Mouse (Mus musculus): ENCODE results near the gene Olfr572. TPM values are rescaled to one million over a fixed set of nuclear protein-coding genes. Genes with fewer than 3 reads are reported as not detected.

Olfr572 gene
- polyA plus RNA-seq, 1 experiment = not detected

DNA sequence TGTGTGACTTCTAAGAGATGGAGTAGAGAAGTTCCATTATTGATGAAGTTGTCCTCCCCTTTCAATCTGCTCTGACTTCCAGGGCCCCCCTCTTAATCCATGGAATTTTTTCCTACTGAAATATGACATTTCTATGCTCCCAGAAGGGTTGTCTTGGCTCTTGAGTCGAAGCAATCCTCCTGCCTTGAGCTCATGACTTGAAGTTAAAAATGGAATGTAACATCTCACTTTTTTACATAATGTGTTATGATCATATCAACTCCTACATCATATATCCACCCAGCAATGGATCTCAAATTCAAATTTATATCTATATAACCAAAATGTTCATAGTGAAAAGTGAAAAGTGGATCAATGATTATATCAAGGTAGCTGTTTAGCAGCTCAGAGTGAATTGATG lies 50.2 kb downstream of the Olfr572 start:
- no peak overlapping the region for H3K27ac ChIP-seq (ENCODE audit: control insufficient read depth, insufficient read depth, low read depth, low read length)
- TF ChIP-seq CTCF (IDR thresholded peaks at IDR 0.05; ENCODE audit: control insufficient read depth, insufficient read depth, insufficient replicate concordance, low read depth, low read length) = no peak
- TF ChIP-seq POLR2A (IDR thresholded peaks at IDR 0.05; ENCODE audit: control insufficient read depth, low read depth, low read length) = no peak
- no peaks in the 10 kb centered on the region for H3K36me3 ChIP-seq (ENCODE audit: control insufficient read depth, insufficient read depth, low read length)
- H3K4me1 ChIP-seq (ENCODE audit: control insufficient read depth, insufficient read depth, low read length) = no peaks in the 10 kb centered on the region
- H3K27me3 ChIP-seq (ENCODE audit: control insufficient read depth, insufficient read depth, low read length) = no peaks in the 10 kb centered on the region
- no peak overlapping the region for H3K4me3 ChIP-seq (ENCODE audit: control insufficient read depth, low read depth, low read length)

GRCm38 (mm10) chr7:102975843-102976242 lies 51.6 kb downstream of the Olfr572 start, which contains the start of gene Olfr577:
TSS of gene Olfr577 (minus strand) at chr7:102975943.
- Histone ChIP-seq H3K4me1 (ENCODE audit: control insufficient read depth, insufficient read depth, low read length) (no peaks in the 10 kb centered on the region), H3K27me3 (ENCODE audit: control insufficient read depth, insufficient read depth, low read length) (no peaks in the 10 kb centered on the region), H3K27ac (ENCODE audit: control insufficient read depth, insufficient read depth, low read depth, low read length) (no peak within 1 kb of the TSS), H3K36me3 (ENCODE audit: control insufficient read depth, insufficient read depth, low read length) (no peaks in the 10 kb centered on the region), H3K4me3 (ENCODE audit: control insufficient read depth, low read depth, low read length) (no peak within 1 kb of the TSS)
- TF ChIP-seq CTCF (IDR thresholded peaks at IDR 0.05; ENCODE audit: control insufficient read depth, insufficient read depth, insufficient replicate concordance, low read depth, low read length) = no peak
- no peak for TF ChIP-seq POLR2A (IDR thresholded peaks at IDR 0.05; ENCODE audit: control insufficient read depth, low read depth, low read length)

Other genes with a start within 250 kb of the Olfr572 start
- gene Trim68, start 237.1 kb upstream of the Olfr572 start, polyA plus RNA-seq (2012; rRNA removed) = 6.0 and 8.3 TPM in 2 replicates
- 0.10 TPM in 1 of 2 replicates, not detected in the other for gene Olfr557, start 228.5 kb upstream of the Olfr572 start, polyA plus RNA-seq (2012; rRNA removed)
- gene Olfr558, start 222.2 kb upstream of the Olfr572 start, polyA plus RNA-seq (2012; rRNA removed) = 0.19 and 0.25 TPM in 2 replicates
- 0.25 and 0.47 TPM in 2 replicates for gene Olfr33, start 205.3 kb upstream of the Olfr572 start, polyA plus RNA-seq (2012; rRNA removed)
- not detected in 2 replicates for gene Olfr559, start 196.9 kb upstream of the Olfr572 start, polyA plus RNA-seq (2012; rRNA removed)
- not detected in 2 replicates for gene Olfr560, start 165.0 kb upstream of the Olfr572 start, polyA plus RNA-seq (2012; rRNA removed)
- 1.1 and 1.3 TPM in 2 replicates for gene Olfr78, start 164.9 kb upstream of the Olfr572 start, polyA plus RNA-seq (2012; rRNA removed)
- gene Olfr561, start 153.2 kb upstream of the Olfr572 start, polyA plus RNA-seq (2012; rRNA removed) = not detected in 2 replicates
- not detected in 2 replicates for gene Olfr564, start 120.9 kb upstream of the Olfr572 start, polyA plus RNA-seq (2012; rRNA removed)
- gene Olfr566, start 65.6 kb upstream of the Olfr572 start, polyA plus RNA-seq (2012; rRNA removed) = not detected in 2 replicates
- 0.26 and 0.59 TPM in 2 replicates for gene Olfr568, start 47.3 kb upstream of the Olfr572 start, polyA plus RNA-seq (2012; rRNA removed)
- gene Olfr569, start 33.5 kb upstream of the Olfr572 start, polyA plus RNA-seq (2012; rRNA removed) = not detected in 2 replicates
- 0.23 TPM in 1 of 2 replicates, not detected in the other for gene Olfr570, start 29.8 kb upstream of the Olfr572 start, polyA plus RNA-seq (2012; rRNA removed)
- gene Olfr571, start 6.9 kb upstream of the Olfr572 start, polyA plus RNA-seq (2012; rRNA removed) = not detected in 2 replicates
- gene Olfr573-ps1, start 18.2 kb downstream of the Olfr572 start, polyA plus RNA-seq (2012; rRNA removed) = not detected in 2 replicates
- gene Olfr574, start 24.1 kb downstream of the Olfr572 start, polyA plus RNA-seq (2012; rRNA removed) = not detected in 2 replicates
- gene Olfr575, start 34.4 kb downstream of the Olfr572 start, polyA plus RNA-seq (2012; rRNA removed) = not detected in 2 replicates
- not detected in 2 replicates for gene Olfr576, start 38.3 kb downstream of the Olfr572 start, polyA plus RNA-seq (2012; rRNA removed)
- not detected in 2 replicates for gene Olfr577, start 51.5 kb downstream of the Olfr572 start, polyA plus RNA-seq (2012; rRNA removed)
- not detected in 2 replicates for gene Olfr578, start 64.9 kb downstream of the Olfr572 start, polyA plus RNA-seq (2012; rRNA removed)
- not detected in 2 replicates for gene Olfr582, start 113.6 kb downstream of the Olfr572 start, polyA plus RNA-seq (2012; rRNA removed)
- not detected in 2 replicates for gene Olfr583, start 126.9 kb downstream of the Olfr572 start, polyA plus RNA-seq (2012; rRNA removed)
- not detected in 2 replicates for gene Olfr584, start 157.5 kb downstream of the Olfr572 start, polyA plus RNA-seq (2012; rRNA removed)
- not detected in 2 replicates for gene Olfr585, start 173.3 kb downstream of the Olfr572 start, polyA plus RNA-seq (2012; rRNA removed)
- gene Olfr586, start 201.2 kb downstream of the Olfr572 start, polyA plus RNA-seq (2012; rRNA removed) = not detected in 2 replicates
- not detected in 2 replicates for gene Olfr588-ps1, start 216.5 kb downstream of the Olfr572 start, polyA plus RNA-seq (2012; rRNA removed)
- gene Olfr589, start 231.9 kb downstream of the Olfr572 start, polyA plus RNA-seq (2012; rRNA removed) = not detected in 2 replicates

All from testis, adult 2 months (tissue).